Mouse (Mus musculus) fibroblast of lung, adult 2 months (primary cell): ENCODE data around the gene Mcm3.
"Not testable (repeated sequence)": the region's sequence is repeated elsewhere in the genome, so short reads cannot be mapped to it uniquely, and the experiment has no call there.

Experiments used
- DNase-seq: peaks from one replicate; pipeline ENCODE4 v3.0.0-alpha.2; 2011; ENCODE audit warnings: low read depth

The Mcm3 gene

DNA sequence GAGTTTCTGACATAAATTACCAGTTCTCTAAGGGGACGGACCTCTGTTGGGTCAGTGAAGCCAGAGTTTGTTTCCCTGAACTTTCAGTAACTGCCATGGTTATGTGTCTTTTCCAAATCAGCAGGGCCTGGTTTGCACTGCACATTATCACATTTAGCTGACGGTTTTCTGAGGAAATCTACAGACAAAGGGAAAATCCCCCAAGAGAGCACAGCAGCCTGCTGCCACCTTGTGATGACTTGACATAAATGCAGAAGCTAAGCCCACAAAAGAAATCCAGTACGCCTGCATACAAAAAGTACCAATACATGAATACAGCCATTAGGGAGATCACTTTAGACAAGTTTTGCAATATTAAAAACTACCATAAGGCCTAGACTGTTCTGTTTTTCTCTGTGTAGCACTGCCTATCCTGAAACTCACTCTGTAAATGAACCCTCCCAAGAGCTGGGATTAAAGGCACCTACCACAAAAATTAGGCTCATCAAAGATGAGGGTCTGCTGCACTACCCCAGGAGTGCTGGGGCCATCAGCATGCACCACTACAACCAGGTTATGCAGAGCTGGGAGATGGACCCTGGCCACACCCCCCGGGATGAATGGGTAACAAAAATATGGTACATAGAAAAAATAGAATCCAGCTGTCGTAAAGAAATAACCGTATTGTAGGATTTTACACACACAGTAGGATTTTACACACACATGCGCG, 18.3 kb downstream of the Mcm3 start:
- DNase-seq: peak; percentile 8

DNA sequence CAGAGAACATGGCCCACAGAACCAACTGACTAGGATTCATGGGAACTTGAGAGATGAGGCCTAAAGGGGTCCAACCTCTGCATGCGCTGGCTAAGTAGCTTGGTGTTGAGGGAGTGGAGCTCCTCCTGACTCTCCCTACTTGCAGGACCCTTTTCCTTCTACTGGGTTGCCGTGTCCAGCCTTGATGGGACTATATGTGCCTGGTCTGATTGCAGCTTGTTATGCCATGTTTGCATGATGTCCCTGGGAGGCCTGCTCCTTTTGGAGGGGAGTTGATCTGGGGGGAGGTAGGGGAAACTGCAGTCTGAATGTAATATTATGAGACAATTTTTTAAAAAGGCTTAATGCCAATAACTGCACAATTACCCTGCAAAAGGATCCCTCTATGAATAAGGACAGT, 18.8 kb downstream of the Mcm3 start:
- no peak for DNase-seq

DNA sequence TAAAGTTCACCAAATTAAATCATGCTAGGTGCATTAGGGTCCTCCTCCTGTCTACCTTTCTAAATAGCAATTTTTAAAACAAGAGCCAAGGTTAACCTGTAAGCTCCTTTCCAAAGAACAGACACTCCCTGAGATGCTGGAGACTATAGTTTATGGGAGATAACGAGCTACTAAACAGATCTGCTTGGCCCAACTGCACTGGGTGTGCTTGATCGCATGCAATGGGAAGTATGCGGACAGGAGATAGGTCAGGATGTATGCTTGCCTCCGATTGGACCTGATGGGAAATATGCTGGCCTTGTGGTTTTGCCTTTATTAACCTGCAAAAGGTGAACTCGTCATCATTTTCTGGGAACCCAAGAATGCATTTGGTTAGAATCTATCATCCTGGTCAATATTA, 24.9 kb downstream of the Mcm3 start:
- no peak for DNase-seq

DNA sequence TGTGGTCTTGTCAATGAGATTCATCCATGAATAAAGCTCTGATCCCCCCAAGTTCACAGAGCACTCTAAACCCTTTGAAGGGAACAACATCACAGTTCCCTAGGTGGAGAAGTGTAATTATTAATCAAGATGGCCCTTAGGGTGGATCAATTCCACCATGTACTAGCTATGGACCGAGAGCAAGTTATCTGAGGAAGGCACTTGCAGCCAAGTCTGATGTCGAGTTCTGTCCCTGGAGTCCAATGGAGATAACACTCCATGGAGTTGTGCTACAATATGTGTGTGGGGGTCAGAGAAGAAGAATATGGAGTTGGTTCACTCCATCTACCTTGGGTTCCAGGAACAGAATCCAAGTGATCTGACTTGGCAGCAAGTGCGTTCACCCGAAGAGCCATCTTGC, 25.4 kb downstream of the Mcm3 start:
- no peak for DNase-seq

DNA sequence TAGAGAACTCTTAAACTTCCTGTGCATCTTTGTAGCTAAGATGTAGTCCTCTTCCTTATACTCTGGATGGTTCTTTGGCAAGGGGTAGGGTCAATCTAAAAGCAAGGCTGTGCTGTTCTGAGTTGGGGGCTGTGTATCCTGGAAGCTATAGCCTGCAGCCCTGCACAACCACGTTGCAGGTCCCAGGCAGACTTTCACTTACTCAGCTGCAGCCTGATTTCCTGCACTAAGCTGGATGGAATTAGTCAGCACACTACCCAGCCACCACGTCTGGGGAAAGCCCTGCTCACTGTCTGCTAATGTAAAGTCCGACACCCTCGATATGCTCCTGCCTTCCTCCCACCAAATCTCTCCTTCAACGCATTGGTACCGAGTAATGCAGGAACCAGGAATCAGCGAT, 28.7 kb downstream of the Mcm3 start:
- peak; percentile 0 for DNase-seq

DNA sequence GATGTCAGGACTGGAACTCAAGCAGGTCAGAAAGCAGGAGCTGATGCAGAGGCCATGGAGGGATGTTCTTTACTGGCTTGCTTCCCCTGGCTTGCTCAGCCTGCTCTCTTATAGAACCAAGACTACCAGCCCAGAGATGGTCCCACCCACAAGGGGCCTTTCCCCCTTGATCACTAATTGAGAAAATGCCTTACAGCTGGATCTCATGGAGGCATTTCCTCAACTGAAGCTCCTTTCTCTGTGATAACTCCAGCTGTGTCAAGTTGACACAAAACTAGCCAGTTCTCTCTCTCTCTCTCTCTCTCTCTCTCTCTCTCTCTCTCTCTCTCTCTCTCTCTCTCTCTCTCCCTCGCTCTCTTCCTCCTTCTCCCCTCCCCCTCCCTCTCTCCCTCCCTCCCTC, 29.6 kb downstream of the Mcm3 start, which contains the start of gene Il17f:
Gene Il17f (minus strand): TSS at position 101 of the 400 bp plus-strand sequence.
- not testable (repeated sequence) for DNase-seq

DNA sequence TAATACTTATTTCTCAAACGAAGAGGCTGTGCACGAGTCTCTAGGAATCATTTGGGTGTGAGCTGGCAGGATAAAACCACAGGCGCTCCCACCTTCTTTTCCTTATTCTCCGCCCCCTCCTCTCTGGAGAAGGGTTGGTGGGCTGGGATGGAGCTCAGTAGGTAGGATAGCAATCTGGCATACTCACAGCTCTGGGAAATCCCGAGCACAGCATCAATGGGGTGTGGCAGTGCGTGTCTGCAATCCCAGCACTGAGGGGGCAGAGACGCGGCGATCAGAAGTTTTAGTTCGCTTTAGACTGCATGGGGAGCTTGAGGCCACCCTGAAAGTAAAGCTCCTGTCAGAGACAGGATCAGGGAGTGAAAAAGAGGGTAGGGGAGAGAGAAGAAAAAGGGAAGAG, 31.7 kb downstream of the Mcm3 start:
- DNase-seq: no peak

DNA sequence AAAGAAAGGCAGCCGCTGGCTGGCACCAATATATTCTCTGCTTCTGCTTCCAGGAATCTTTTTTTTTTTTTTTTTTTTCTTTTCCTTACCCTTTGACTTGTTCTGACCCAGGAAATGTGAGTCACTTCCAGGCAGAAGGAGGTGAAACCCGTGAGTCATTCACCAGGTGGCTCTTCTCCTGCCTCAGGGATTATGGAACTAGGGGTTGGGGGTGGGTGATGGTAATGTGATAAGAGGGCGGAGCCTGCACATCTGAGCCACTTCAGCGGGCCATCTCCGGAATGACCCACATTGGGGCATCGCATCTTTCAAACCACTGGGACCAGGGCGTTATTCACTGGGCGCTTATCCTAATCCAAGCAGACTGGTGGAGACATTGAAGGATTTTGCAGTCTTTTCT, 33.1 kb downstream of the Mcm3 start:
- DNase-seq: no peak

DNA sequence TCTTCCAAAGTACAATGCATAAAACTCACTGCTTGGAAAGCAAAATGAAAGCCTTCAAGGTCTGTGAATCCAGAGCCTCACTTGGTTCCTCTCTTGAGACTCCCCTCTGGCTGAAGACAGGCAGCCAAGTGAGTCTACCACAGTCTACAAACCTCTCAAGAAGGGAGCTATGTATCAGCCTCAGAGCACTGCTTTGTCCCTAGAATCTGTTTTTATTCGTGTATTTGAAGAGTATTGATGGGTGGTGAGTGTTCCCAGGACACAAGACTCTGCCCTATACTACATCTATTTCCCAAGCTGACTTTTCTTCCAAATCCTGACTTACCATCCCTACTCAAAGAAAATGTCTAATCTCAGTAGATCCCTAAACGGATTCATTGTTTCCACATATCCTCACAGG, 41.7 kb downstream of the Mcm3 start:
- DNase-seq: no peak

DNA sequence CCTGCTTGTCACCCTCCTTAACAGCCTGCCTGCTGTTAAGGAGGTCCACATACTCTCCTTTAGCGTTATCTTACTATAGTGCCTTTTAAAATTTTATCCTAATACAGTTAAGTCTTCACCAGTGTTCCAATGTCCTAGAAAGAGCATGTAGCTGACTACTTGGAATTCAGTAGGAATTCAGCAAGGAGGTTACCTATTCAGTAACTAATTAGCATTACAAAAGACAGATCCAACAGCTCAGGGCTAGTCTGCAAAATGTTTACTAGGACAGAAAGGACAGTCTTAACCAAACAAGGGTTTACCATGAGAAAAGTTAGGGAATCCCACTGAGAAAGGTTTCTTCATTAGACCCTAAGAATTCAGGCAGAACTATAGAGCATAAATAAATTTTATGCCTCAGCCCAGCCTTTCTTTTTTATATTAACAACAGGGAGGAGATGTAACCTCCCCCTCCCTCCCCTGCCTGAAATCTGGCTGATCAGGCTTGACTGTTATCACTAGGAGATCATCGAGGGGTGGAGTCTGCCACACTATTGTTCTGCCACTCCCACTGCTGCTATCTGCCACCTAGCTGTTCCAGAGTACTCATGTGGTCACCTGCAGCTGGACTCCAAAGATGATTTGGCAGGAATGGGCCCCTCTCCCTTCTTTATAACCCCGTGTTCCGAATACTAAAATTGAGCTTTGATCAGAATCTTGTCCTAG, 45.9 kb downstream of the Mcm3 start:
- DNase-seq: not testable (repeated sequence)

DNA sequence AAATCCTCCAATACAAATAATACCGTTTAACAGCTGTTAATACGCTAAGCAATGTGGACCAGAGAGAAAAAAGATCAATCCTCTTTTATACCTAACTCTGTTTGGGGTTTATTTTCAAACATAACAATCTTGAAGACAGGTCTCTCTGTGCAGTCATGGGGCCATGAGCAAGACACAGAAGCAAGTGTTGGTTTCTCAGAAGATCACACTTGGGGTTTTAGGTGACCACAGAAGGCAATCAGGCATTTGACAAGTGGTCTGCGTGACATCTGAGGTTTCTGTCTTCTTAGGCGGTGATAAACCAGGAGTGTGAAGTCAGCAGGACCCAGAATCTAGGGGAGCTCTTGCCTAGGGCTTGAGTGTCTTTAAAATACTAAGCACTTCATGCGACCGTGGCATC, 53.6 kb downstream of the Mcm3 start:
- no peak for DNase-seq

DNA sequence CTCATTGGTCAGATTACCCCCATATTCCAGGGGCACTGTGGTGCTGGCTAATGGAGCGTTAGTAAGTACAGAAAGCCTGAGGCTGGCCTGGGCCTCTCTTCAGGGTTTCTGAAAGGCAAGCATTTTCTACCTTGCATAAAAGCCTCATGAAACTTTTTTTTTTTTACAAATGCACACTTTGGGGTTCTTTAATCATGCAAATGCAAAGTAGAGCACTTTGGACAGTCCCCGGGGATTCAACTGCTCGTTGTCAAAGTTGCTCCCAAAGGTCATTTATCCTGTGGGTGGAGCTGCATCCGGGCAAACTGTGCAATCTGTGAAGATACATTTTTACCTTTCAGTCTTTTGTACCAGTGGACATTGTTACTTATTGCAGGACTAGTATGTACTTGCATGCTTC, 58.7 kb downstream of the Mcm3 start:
- DNase-seq: no peak

DNA sequence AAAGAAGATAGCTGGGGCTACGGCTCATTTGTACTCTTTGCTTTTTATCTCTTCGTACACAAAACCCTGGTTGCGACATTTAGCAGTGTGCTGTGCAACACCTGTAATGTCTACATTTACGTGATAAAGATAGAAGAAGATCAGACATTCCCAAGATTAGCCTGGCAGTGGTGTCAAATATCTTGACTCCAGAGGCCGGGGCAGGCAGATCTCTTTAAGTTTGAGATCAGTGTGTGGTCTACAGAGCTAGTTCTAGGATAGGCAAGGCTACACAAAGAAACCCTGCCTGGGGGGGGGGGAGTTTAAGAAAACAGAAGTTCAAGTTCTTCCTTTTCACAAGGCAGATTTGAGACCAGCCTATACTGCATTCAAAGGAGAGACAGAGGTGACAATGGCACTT, 59.8 kb downstream of the Mcm3 start:
- DNase-seq: no peak

DNA sequence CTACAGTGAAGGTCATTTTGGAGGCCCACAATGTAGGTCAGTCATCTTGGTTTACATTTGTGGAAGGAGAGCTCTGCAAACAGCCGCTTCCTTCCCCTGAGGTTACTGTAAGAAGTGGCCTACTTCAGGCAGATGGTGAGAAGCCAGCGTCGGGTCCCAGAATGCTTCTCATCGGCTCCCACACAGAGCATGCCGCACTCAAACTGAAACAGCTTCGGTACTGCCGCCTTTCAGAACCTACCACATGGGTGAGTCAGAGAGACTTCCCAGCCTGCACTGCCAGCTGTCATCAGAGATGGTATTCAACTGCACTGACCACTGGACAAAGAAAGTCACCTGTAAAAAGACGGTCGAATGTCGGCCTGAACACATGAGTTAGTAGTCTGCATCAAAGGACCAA, 60.3 kb downstream of the Mcm3 start:
- DNase-seq: no peak

DNA sequence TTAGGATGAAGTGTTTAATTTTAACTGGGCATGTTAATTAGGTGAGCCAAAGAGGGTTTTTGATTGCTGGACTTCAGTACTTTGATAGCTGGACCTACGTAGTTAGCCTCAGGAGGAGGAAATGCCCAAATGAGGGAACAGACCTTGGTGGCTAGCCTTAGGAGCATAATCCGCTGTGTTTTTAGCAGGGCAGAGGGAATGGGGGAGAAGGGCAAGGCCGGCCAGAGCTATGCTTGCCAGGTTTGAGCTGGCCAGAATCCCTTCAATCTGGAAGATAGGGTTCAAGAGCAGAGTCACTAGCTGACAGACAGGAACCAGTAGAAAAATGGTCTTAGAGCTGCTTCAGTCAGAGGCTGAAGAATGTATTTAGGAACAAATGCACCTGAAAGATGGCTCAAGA, 62.5 kb downstream of the Mcm3 start:
- no peak for DNase-seq

DNA sequence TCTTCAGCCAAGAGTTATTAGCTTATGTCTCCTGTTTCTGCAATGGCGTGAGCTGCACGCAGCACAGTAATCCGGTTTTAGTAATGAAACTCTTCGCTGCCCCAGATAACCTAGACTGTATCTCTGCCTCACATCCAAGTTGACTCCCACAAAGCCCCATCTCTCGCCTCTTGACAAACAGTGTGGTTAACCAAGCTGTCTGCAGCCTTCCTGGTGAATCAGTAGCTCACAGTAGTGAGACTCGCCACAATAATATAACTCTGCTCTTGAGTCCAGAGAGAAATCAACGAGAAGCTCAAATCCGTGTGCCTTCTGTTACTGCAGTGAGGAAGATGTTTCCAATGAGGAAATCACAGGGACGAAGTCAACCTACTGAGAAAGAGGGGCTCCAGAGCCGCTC, 65.7 kb downstream of the Mcm3 start:
- no peak for DNase-seq
